Mouse (Mus musculus) cerebellum, postnatal 14 days (tissue): Measurements from ENCODE around the gene Cap2.

Experiments used
- DNase-seq, 2 experiments: peaks; one replicate each; pipeline ENCODE4 v3.0.0; 2021; ENCODE audit warnings: mixed read lengths in 2 of 2

Cap2 gene

GRCm38 (mm10) chr13:46571961-46572647 is 70.5 kb downstream of the Cap2 start:
- DNase-seq, result peak; percentile 88 to 94

GRCm38 (mm10) chr13:46572648-46573163 is 71.1 kb downstream of the Cap2 start:
- DNase-seq, result no peak

DNA sequence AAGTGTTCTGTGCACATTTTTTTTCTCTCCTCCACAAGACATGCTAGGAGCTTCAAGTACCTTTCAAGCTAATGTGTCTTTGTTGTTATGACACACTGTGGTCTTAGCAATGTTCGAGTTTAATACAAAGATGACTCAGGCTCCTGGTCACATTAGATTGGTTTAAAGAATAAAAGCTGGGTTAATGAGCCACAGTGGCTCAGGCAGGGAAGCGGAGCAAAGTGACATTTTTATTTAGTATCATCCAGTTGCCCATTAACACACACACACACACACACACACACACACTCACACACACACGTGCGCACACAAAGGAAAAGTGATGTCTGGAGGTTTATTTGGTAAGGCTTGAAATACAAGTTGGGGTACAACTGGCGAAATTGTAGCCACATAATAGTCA is 72.6 kb downstream of the Cap2 start:
- DNase-seq, result no peak

- no peak for DNase-seq
Measured at GRCm38 (mm10) chr13:46574707-46575106, 73.1 kb downstream of the Cap2 start.

GRCm38 (mm10) chr13:46584860-46585259 is 83.2 kb downstream of the Cap2 start:
- peak in 1 of 2 experiments; percentile 19 for DNase-seq

GRCm38 (mm10) chr13:46587717-46588289 is 86.2 kb downstream of the Cap2 start:
- no peak for DNase-seq

DNA sequence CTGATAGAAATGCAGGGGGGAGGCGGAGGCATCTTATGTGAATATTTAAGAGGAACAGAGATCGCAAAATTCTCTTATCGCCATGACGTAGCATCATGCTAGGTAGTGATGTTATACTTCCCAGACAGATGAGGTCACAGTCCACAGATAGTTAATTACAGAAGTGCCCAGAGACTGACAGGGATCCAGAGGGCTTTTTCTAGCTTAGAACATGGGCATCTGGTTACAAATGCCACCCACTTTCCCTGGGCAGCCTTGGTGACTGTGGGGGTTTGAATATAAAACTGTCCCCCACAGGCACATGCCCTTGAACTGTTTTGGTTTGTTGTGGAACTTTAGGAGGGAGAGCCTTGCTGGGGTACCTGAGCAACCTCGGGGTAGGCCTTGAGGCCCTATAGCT is 87.0 kb downstream of the Cap2 start:
- DNase-seq, result no peak

- DNase-seq, result no peak
Measured at GRCm38 (mm10) chr13:46590885-46591284, 89.2 kb downstream of the Cap2 start.

- DNase-seq, result no peak
Measured at GRCm38 (mm10) chr13:46600694-46601093, 99.0 kb downstream of the Cap2 start.

DNA sequence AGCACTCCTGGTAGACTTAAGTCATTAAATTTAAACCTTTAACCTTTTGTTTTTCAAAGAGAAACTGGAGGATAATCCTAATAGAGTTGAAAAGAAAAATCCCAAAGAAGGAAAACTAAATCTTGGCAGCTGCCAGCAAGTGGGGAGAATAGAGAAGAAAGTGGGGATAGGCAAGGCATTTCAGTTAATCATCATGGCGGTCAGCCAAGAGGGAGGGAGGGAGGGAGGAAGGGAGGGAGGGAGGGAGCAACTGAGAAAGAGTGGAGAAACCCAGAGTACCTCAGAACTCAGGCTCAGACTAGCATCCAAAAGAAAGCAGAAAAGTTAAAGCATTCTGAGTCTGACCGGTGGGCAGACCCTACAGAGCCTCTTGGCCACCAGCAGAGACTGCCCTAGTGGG is 99.7 kb downstream of the Cap2 start:
- DNase-seq, result no peak

DNA sequence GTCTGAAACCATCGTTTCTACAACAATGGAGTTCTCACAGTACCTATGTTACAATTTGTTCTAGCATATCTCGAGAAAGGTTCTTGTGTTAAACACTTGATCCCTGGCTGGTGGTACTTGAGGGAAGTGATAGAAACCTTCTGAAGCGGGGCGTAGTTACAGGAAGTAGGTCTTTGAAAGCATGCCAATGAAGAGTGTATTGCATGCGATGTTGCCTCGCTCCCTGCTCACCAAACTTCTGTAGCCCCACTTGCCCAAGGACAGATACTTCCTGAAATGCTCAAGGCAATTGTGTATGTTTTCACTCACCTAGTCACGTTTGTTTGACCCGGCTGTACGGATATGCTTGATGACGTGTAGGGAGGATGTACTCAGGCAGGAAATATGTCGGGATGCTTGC is 101.0 kb downstream of the Cap2 start:
- no peak for DNase-seq

DNA sequence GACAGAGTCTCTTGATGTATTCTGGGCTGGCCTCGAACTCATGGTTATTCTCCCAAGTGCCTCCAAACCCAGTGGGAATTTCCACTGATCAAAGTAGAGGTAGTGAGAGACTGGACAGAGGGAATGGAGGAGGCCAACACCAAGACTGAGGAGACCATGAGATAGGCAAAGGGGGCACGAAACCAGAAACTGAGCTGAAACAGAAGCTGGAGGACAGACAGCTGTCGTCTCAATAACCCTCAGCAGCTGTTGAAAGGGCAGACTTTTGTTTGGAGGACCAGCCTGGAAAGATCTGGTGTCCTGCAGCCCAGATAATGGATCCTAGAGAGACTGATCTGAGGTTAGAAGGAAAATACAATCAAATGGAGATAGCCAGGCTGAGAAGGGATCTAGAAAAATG is 109.4 kb downstream of the Cap2 start:
- DNase-seq, result no peak

DNA sequence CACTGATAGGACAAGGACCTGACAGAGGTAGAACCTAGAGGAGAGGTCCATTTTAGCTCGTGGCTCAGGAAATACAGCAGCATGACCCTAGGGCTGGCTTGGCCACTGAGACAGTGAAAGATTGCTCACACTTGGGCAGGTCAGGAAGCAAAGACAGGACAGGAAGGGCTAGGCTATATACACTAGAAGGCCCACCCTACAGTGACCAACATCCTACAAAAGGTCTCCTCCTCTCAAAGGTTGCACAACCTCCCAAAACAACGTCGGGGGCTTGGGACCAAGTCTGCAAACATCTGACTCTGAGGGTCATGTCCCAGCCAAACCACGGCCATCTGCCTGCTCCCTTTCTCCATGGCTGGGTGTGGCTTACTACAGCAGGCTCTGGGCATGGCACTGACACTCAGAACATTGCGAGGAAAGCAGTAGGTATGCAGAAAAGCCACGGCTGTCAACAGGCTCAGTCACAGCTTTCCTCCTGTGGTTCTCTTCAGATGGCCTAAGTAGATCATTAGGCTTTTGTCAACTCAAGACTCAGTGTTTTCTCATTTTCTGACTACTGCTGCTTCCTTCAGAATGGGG is 112.1 kb downstream of the Cap2 start:
- no peak for DNase-seq

DNA sequence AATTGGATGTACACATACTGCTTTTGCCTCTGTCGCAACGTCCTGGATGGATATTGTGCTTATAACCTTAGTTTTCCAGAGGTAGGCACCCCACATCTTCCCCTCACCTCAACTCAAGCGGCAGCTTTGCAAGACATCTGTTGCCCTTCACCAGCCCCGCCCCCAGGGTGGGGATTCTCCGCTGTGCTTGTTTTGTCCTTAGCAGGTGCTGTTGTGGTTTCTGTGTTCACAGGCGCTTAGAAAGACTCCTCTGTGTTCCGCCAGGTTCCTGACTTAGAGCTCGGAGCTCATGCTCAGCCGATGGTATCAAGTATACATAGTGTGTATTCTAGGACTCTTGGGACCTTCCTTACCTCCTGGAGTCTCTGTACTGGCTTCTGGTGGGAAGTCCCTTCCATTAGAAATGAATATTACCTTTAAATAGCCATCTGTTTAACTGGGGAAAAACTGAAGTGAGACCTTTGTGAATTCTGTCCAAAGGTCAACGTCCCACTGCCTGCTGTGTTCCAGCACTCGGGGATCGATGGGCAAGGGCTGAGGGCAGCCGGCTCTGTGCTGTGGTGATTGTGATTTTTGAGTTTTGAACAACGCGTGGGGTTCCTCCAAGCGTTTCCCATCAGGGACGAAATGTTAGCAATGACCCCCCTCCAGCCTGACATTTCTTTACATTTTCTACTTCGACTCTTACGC is 115.2 kb downstream of the Cap2 start:
- DNase-seq, result no peak

- no peak for DNase-seq
Measured at GRCm38 (mm10) chr13:46619633-46620032, 118.0 kb downstream of the Cap2 start.

DNA sequence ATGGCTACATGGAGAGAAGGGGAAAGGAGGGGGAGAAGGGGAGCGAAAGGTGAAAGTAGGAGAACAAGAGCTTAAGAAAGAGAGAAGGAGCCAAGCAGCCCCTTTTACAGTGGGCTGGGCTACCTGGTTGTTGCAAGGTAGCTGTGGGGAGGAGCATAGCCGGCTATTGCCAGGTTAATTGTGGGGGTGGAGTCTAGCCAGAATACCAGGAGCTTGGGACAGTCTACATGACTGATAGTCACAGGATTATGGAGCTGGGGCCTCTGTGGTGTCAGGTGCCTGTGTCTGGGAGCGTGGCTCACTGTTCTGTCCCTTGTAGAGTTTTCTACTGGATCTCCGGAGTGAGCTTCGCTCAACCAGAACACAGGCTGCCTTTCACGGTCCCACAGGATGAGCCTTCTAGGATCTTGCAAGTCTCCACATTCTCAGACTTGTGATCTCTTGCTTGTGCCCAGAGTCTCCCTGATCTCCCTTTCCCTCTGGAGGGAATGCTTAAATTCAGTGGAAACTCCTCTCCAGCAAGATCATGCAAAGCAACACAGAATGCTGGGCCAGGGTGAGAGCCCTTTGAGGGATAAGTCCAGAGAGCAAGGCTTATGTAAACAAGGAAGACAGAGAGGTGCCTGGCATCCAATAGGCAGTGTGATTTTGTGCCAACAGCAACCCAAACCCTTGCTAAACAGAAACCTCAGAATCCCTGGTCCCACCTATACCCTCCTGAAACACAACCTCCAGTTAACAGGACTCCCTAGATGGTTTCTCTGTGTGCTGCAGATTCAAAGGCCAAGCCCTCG is 119.5 kb downstream of the Cap2 start:
- no peak for DNase-seq

DNA sequence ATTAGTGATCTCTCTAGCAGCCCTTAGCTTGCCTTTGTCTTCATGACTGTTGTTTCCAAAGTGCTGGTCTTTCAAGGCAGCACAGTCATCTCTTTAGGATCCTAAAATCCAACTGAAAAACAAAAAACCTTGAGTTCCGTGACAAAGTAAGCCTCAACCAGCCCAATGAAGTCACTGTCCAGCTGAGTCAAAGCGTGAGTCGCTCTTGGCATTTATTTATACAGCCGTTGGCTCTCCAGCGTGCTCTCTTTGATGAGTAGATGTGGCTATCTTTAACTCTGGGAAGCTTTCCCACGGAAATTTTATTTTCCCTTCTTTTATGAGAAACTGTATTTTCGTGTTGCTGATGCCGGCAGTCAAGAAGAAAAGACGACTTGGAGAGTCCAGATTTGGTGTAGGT is 125.0 kb downstream of the Cap2 start:
- no peak for DNase-seq

DNA sequence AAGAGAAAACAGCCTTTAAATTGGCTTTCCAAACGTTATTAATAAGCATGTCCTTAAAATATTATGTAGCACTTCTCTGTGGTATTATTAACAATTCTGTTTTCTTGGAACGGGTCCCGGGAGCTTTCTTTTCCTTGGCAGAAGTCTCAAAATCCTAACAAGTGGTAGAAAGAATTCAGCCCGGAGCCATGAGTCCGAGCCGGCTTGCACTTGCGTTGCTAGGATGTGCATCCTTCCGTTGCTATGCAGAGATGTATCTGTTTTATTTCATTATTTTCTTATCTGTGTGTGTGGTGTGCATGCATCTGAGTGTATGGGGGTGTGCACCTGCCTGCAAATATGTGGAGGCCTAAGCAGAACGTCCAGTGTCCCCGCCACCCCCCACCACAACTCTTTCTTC is 126.2 kb downstream of the Cap2 start:
- DNase-seq, result peak; percentile 33 to 44

DNA sequence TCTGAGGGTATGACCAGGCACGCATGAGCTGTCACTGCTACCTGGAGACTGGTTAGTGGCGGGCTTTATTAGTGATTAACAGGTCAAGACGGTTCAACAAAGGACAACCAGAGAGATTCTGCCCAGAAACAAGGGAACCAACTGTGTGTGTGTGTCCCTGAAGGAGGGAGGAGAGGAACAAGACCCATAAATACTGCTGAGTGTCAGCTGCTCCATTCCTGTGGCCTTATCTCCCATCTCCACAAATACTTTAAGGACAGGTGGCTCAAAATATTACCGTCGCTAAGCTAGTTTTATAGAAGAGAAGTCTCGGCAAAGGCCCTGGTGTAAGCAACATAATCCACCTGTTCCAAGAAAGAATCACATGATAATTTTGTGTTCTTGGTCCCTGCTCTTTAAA is 127.7 kb downstream of the Cap2 start:
- no peak for DNase-seq

DNA sequence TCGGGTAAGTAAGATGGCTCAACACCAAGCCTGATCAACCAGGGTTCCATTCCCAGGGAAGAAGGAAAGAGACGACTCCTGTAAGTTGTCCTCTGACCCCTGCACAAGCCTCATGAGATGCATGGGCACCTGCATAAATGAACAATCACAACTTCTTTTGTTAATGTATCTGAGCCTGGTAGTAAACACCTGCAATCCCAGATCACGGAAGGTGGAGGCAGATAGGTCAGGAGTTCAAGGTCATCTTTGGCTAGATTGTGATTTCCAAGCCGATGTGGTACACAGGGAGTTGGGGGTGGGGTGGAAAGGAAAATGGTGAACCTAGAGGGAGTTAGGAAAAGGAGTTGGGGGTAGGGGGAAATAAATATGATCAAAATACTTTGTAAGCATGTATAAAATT is 131.1 kb downstream of the Cap2 start:
- no peak for DNase-seq

DNA sequence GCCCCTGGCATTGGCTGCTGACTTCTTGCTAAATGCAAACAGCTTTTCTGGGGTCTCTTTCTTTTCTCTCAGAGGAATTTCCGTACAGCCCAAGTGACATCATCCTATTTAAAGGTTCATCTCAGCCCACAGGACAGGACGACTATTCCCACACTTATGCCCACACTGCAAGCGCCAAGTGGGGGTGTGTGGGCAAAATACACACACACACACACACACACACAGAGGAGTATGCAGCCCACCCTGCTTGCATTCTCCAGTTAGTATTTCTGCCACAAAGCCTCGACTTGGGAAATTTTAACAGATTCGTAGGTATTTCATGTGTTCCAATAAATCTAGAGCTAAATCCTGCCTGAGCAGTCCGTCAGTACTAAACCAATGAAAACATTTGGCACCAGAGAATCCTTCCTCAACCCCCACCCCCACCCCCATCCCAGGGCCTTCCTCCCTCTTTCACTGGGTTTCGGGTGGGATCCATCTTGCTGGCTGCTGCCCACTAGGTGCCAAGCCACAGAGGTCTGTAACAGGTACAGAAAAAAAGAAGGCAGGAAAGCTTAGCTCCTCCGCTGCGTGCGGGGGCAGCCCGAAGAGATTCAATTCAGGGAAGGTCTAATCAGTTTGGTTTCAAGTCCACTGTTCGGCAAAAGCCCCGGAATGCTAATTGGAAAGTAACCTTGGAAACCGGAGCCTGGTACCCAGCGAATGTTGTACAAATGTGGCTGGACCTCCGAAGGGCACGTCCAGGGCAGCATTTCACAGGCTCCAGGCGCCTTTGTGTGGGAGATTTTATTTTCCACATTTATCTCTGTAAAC is 131.9 kb downstream of the Cap2 start:
- peak; percentile 28 to 37 for DNase-seq

DNA sequence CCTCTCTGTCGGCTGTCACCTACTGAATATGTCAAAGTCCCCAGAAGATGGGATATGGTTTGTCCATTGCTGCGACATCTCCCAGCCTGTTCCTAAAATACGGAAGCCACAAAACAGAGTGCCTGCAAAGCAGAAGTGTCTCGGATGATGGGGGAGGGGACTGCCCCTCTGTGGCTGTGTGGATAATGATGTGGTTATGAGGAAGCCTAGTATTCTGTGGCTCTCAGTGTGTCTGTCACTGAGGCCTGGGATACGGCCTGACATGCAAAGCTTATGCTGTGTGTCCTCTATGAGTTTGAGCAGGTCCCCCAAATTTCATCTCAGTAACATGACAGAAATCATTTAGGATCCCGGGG is 132.5 kb downstream of the Cap2 start:
- DNase-seq, result peak; percentile 27 to 51
